Mouse (Mus musculus): ENCODE results near the gene Otud3.

DNA sequence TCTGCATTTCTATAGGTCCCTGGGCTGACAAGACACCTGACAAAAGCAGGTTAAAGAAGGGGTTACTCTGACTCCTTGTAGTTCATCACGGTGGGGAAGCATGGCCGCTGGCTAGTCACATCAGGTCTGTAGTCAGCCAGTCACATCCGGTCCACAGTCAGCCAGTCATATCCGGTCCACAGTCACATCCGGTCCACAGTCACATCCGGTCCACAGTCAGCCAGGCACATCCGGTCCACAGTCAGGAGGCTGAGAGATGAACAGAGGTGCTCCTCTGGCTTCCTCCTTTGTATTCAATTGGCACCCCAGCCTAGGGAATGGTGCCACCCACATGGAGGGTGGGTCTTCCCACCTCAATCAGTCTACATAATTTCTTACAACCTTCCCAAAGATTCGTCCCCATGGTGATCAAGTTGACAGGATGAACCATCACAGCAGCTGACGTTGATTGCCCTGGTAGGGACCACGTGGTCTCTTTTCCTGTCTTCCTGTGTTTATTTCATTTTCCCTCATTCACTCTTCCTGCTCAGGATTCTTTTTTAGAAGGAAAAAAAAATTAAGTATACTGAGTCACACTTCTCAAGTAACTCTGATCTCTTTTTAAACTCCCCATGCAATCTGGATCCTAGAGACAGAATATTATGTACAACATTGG, 50.3 kb downstream of the Otud3 start, which contains the start of gene Pla2g5:
- TF ChIP-seq CTCF (IDR thresholded peaks at IDR 0.05; ENCODE audit: extremely low read depth, insufficient read depth, insufficient read length, insufficient replicate concordance) (no peak), POLR2A (IDR thresholded peaks at IDR 0.05; ENCODE audit: low read depth, low read length) (no peak)
